Mouse (Mus musculus) CD4-positive, CD25-positive, alpha-beta regulatory T cell, adult 9 weeks (primary cell): ENCODE data around the gene LTO1. TPM values are rescaled to one million over a fixed set of nuclear protein-coding genes. Genes with fewer than 3 reads are reported as not detected.

Experiments used
- polyA plus RNA-seq: library from polyadenylated mRNA; unstranded; fragments of 100-300 nt; shearing (Covaris generic); gene quantifications from one replicate; pipeline ENCODE4 v1.2.1, GENCODE M21; 2017

Gene LTO1
- 28.3 TPM for polyA plus RNA-seq

DNA sequence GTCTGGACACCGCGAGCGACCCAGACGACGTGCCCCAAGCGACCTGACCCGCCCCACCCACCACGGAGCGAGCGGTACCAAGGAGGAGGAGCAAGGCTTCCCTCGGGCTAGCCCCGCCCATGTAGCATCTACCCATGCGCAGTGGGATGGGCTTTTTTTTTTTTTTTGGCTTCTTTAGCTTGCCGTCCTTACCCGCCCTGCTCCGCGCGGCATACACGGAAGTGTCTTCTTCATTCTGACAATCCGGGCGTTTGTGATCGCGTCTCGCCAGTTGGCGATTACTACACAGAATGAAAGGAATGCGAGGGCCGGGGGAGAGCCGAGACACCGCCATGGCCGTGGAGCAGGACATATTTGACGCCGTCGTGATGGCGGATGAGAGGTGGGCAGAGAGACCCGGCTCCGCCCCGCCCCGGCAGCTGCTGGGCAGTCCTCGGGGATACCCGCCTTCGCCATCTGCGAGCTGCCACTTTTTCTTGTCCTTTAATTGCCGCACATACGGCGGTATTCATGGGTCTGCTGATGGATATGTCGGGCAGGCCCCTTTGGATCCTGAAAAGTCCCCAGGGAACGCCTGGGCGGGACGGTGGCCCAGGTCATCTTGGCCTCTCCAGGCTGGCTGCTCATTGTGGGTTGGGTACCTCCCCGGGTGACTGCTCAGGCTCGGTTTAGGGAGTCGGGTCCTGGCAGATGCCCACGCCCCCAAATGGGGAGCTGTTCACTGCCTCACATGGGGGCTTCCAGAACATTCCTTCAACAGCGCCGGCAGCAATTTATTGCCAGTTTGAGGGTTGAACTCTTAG, at the start of gene LTO1:
TSS of gene LTO1 (plus strand) at position 153 of the 803 bp plus-strand sequence.

DNA sequence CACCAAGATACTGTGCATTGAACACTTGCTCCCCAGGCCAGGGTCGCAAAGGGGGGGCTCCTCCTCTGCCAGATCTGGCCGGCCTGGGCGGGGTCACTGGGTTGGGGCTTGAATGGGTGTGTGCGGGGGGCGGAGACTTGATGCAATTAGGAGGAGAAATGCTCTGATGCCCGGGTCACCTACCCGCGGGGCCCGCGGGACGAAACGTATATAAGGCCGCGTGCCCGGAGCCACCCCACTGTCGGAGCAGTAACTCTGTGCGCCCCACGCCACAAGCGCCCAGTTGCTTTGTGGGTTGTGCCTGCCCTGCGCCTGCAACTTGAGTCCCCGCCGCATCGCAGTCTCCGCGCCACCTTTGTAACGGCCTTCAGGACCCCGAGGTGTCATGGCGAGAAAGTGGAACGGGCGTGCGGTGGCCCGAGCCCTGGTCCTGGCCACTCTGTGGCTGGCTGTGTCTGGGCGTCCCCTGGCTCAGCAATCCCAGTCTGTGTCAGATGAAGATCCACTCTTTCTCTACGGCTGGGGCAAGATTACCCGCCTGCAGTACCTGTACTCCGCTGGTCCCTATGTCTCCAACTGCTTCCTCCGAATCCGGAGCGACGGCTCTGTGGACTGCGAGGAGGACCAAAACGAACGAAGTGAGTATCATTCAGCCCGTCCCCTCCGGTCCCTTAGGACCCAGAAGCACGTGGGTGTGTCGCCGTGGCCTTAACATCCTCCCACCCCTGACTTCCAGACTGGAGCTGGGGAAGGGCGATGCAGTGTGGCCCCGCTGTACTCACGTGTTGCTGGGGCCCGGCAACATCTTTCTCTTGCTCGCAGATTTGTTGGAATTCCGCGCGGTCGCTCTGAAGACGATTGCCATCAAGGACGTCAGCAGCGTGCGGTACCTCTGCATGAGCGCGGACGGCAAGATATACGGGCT, 18.3 kb upstream of the LTO1 start, which contains the start of gene Fgf15:
TSS of gene Fgf15 (plus strand) at position 238 of the 925 bp plus-strand sequence.

DNA sequence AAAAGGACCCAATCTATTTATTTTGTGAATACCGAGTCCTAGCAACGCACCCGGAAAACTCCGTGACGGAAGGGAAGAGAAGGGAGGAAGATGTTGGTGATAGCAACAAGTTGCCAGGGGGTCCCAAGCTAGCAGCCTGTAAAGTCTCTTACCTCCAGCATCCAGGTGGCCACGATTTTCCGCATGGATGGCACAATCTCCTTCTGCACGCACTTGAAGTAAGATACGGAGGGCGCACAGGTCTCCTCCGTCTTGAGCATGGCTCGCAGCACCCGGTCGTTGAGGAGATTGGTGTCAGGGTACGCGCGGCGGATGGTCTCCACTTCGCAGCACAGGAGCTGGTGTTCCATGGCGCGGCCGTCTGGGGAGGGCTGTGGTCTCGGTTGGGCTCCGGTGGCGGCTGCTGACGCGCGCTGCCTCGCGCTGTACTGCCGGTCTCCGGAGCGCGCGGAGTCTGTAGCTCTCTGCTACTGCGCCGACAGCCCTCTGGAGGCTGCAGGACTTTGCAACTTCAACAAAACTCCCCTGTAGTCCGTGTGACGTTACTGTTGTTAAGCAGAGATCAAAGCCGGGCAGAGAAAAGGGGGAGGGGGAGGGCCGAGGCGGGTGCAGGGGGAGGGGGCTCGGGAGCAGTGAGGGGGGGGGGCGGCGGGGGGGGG, 24.6 kb downstream of the LTO1 start, which contains the start of gene Ccnd1:
TSS of gene Ccnd1 (minus strand) at position 582 of the 659 bp plus-strand sequence.

Other genes with a start within 250 kb of the LTO1 start
- not detected for gene Ano1, start 163.1 kb upstream of the LTO1 start, polyA plus RNA-seq
- gene Fgf3, start 77.0 kb upstream of the LTO1 start, polyA plus RNA-seq: not detected
- gene Fgf4, start 67.7 kb upstream of the LTO1 start, polyA plus RNA-seq: not detected
- gene Fgf15, start 18.6 kb upstream of the LTO1 start, polyA plus RNA-seq: not detected
- 0.38 TPM for gene Ccnd1, start 24.8 kb downstream of the LTO1 start, polyA plus RNA-seq